In genomic region chr11:89298285-89299010, GRCm38 (mm10) we compare ENCODE assay signal across 8 mouse cellular contexts.
DNase-seq lines count a peak whose midpoint lies in the region.

No protein-coding gene starts in this region.

- peak; percentile 15 to 53 for DNase-seq in cerebellum, postnatal 25 days
- no peak for DNase-seq in cerebellum, adult 9-10 months
- peak; percentile 67 for DNase-seq in testis, postnatal 10 days (ENCODE audit: low spot score)
- DNase-seq in testis, postnatal 14 days (ENCODE audit: low spot score) = no peak
- DNase-seq in forelimb bud, embryonic 11.5 days (ENCODE audit: low read depth, low spot score) = peak; percentile 81
- peak; percentile 60 for DNase-seq in kidney, postnatal 14 days
- DNase-seq in mesoderm, embryonic 11.5 days (ENCODE audit: low read depth, low spot score) = peak; percentile 90
- no peak for DNase-seq in natural killer cell, adult 2 months (ENCODE audit: low spot score in 2 of 2)

Comparison
In these comparisons a context has a peak if more than half of its experiments do, and no peak if none do; other contexts are left out.
1. DNase-seq: peak in cerebellum, postnatal 25 days (2 of 2), testis, postnatal 10 days (single experiment), forelimb bud, embryonic 11.5 days (single experiment), kidney, postnatal 14 days (single experiment) and mesoderm, embryonic 11.5 days (single experiment); none in cerebellum, adult 9-10 months (single experiment), testis, postnatal 14 days (single experiment) and natural killer cell, adult 2 months (0 of 2).